ENCODE assay signal across 29 mouse cellular contexts in genomic region chr10:96944229-96944628, GRCm38 (mm10).
A peak's percentile ranks its signal among the peaks of the same experiment; 100 is the strongest.
DNase-seq lines count a peak whose midpoint lies in the region; ATAC-seq lines count a peak whose summit lies in the region.
"Had no signal": no experiment of that assay in that cellular context is flagged by ENCODE, and none has a peak within 500 bp of the region (broad histone marks: within the 10 kb centered on the region; RNA-seq: fewer than 3 reads in every experiment).

No protein-coding gene starts in this region.

- no peak overlapping the region for H3K4me2 ChIP-seq in hindbrain, embryonic 12.5 days (replicated peaks)
- no peak overlapping the region for H3K4me2 ChIP-seq in hindbrain, embryonic 16.5 days (ENCODE audit: low read length)
- H3K4me2 ChIP-seq in midbrain, embryonic 14.5 days (ENCODE audit: low read length): no peak overlapping the region
- no peak overlapping the region for H3K4me2 ChIP-seq in midbrain, embryonic 15.5 days
- no peak overlapping the region for H3K4me2 ChIP-seq in neural tube, embryonic 13.5 days
- no peak overlapping the region for H3K4me2 ChIP-seq in neural tube, embryonic 15.5 days
- H3K4me2 ChIP-seq in heart, embryonic 12.5 days: no peak overlapping the region
- H3K4me2 ChIP-seq: embryonic facial prominence, embryonic 13.5 days; forebrain, embryonic 12.5 days; forebrain, embryonic 15.5 days; heart, embryonic 13.5 days; hindbrain, embryonic 15.5 days had no signal

- H3K27ac ChIP-seq in hindbrain, embryonic 12.5 days: no peak overlapping the region
- H3K27ac ChIP-seq in hindbrain, embryonic 16.5 days (ENCODE audit: low read depth, low read length): no peak overlapping the region
- no peak overlapping the region for H3K27ac ChIP-seq in midbrain, embryonic 14.5 days (replicated peaks; ENCODE audit: low read depth, low read length)
- H3K27ac ChIP-seq in midbrain, embryonic 15.5 days: no peak overlapping the region
- H3K27ac ChIP-seq in neural tube, embryonic 13.5 days (replicated peaks): no peak overlapping the region
- H3K27ac ChIP-seq in neural tube, embryonic 15.5 days (replicated peaks): no peak overlapping the region
- no peak overlapping the region for H3K27ac ChIP-seq in heart, embryonic 12.5 days (ENCODE audit: poor library complexity, severe bottlenecking)
- H3K27ac ChIP-seq: embryonic facial prominence, embryonic 10.5 days; embryonic facial prominence, embryonic 13.5 days; forebrain, embryonic 12.5 days; forebrain, embryonic 15.5 days; heart, embryonic 13.5 days; hindbrain, embryonic 15.5 days had no signal

- no peak overlapping the region for H3K4me3 ChIP-seq in hindbrain, embryonic 12.5 days
- no peak overlapping the region for H3K4me3 ChIP-seq in hindbrain, embryonic 16.5 days (ENCODE audit: low read length)
- no peak overlapping the region for H3K4me3 ChIP-seq in midbrain, embryonic 14.5 days (replicated peaks; ENCODE audit: low read depth, low read length)
- H3K4me3 ChIP-seq in midbrain, embryonic 15.5 days: no peak overlapping the region
- no peak overlapping the region for H3K4me3 ChIP-seq in neural tube, embryonic 13.5 days
- H3K4me3 ChIP-seq in neural tube, embryonic 15.5 days (replicated peaks): no peak overlapping the region
- no peak overlapping the region for H3K4me3 ChIP-seq in heart, embryonic 12.5 days
- H3K4me3 ChIP-seq: embryonic facial prominence, embryonic 10.5 days; embryonic facial prominence, embryonic 13.5 days; erythroblast, embryonic 14.5 days; forebrain, embryonic 12.5 days; forebrain, embryonic 15.5 days; heart, embryonic 13.5 days; hindbrain, embryonic 15.5 days had no signal

- no peak overlapping the region for H3K9ac ChIP-seq in hindbrain, embryonic 12.5 days
- H3K9ac ChIP-seq in hindbrain, embryonic 16.5 days (ENCODE audit: low read depth, low read length): no peak overlapping the region
- H3K9ac ChIP-seq in midbrain, embryonic 14.5 days (replicated peaks; ENCODE audit: low read length): no peak overlapping the region
- H3K9ac ChIP-seq in midbrain, embryonic 15.5 days: no peak overlapping the region
- H3K9ac ChIP-seq in neural tube, embryonic 13.5 days: no peak overlapping the region
- H3K9ac ChIP-seq in neural tube, embryonic 15.5 days (replicated peaks): no peak overlapping the region
- no peak overlapping the region for H3K9ac ChIP-seq in heart, embryonic 12.5 days
- H3K9ac ChIP-seq: embryonic facial prominence, embryonic 13.5 days; forebrain, embryonic 12.5 days; forebrain, embryonic 15.5 days; heart, embryonic 13.5 days; hindbrain, embryonic 15.5 days had no signal

- no peaks in the 10 kb centered on the region for H3K27me3 ChIP-seq in hindbrain, embryonic 12.5 days
- no peaks in the 10 kb centered on the region for H3K27me3 ChIP-seq in hindbrain, embryonic 16.5 days (replicated peaks; ENCODE audit: control insufficient read depth, insufficient read depth, low read length)
- H3K27me3 ChIP-seq in midbrain, embryonic 14.5 days (ENCODE audit: control insufficient read depth, insufficient read depth, low read length): no peaks in the 10 kb centered on the region
- no peaks in the 10 kb centered on the region for H3K27me3 ChIP-seq in midbrain, embryonic 15.5 days (replicated peaks)
- no peaks in the 10 kb centered on the region for H3K27me3 ChIP-seq in neural tube, embryonic 13.5 days
- no peaks in the 10 kb centered on the region for H3K27me3 ChIP-seq in neural tube, embryonic 15.5 days (replicated peaks)
- no peaks in the 10 kb centered on the region for H3K27me3 ChIP-seq in heart, embryonic 12.5 days (replicated peaks)
- H3K27me3 ChIP-seq: CH12.LX; embryonic facial prominence, embryonic 13.5 days; forebrain, embryonic 12.5 days; forebrain, embryonic 15.5 days; heart, embryonic 13.5 days; hindbrain, embryonic 15.5 days; Patski had no signal

- H3K9me3 ChIP-seq in hindbrain, embryonic 12.5 days (replicated peaks): no peaks in the 10 kb centered on the region
- H3K9me3 ChIP-seq in hindbrain, embryonic 16.5 days (ENCODE audit: control insufficient read depth, low read length): no peaks in the 10 kb centered on the region
- no peaks in the 10 kb centered on the region for H3K9me3 ChIP-seq in midbrain, embryonic 14.5 days (ENCODE audit: control insufficient read depth, low read length)
- no peaks in the 10 kb centered on the region for H3K9me3 ChIP-seq in midbrain, embryonic 15.5 days
- no peaks in the 10 kb centered on the region for H3K9me3 ChIP-seq in neural tube, embryonic 13.5 days
- H3K9me3 ChIP-seq in neural tube, embryonic 15.5 days (replicated peaks): no peaks in the 10 kb centered on the region
- H3K9me3 ChIP-seq in heart, embryonic 12.5 days (replicated peaks): no peaks in the 10 kb centered on the region
- H3K9me3 ChIP-seq: embryonic facial prominence, embryonic 10.5 days; embryonic facial prominence, embryonic 13.5 days; forebrain, embryonic 12.5 days; forebrain, embryonic 15.5 days; G1E; hindbrain, embryonic 15.5 days had no signal

- no peaks in the 10 kb centered on the region for H3K36me3 ChIP-seq in hindbrain, embryonic 12.5 days
- H3K36me3 ChIP-seq in hindbrain, embryonic 16.5 days (ENCODE audit: control insufficient read depth, insufficient read depth, low read length): no peaks in the 10 kb centered on the region
- no peaks in the 10 kb centered on the region for H3K36me3 ChIP-seq in midbrain, embryonic 14.5 days (ENCODE audit: control insufficient read depth, insufficient read depth, low read length)
- H3K36me3 ChIP-seq in midbrain, embryonic 15.5 days (replicated peaks): no peaks in the 10 kb centered on the region
- H3K36me3 ChIP-seq in neural tube, embryonic 13.5 days: no peaks in the 10 kb centered on the region
- no peaks in the 10 kb centered on the region for H3K36me3 ChIP-seq in neural tube, embryonic 15.5 days
- no peaks in the 10 kb centered on the region for H3K36me3 ChIP-seq in heart, embryonic 12.5 days
- H3K36me3 ChIP-seq: embryonic facial prominence, embryonic 10.5 days; embryonic facial prominence, embryonic 13.5 days; forebrain, embryonic 12.5 days; forebrain, embryonic 15.5 days; G1E; heart, embryonic 13.5 days; hindbrain, embryonic 15.5 days had no signal

- ATAC-seq in hindbrain, embryonic 12.5 days (ENCODE audit: low FRiP score): peak; percentile 78
- no peak for ATAC-seq in hindbrain, embryonic 16.5 days
- ATAC-seq in midbrain, embryonic 14.5 days (ENCODE audit: low FRiP score, low TSS enrichment): no peak
- ATAC-seq in midbrain, embryonic 15.5 days (replicated peaks): no peak
- ATAC-seq in neural tube, embryonic 13.5 days (ENCODE audit: low read depth): peak; percentile 40; the same call in 1 of the 2 replicates
- no peak for ATAC-seq in neural tube, embryonic 15.5 days (ENCODE audit: low FRiP score)
- no peak for ATAC-seq in heart, embryonic 12.5 days (ENCODE audit: insufficient number of reproducible peaks, low FRiP score)
- ATAC-seq: forebrain, embryonic 15.5 days; inflammation-experienced regulatory T-cells, adult 6 months; Patski had no signal

- WGBS in hindbrain, embryonic 12.5 days: 60% methylated on average over 7 of the region's 7 CpGs
- 45% methylated on average over 7 of the region's 7 CpGs for WGBS in hindbrain, embryonic 16.5 days
- 52% methylated on average over 7 of the region's 7 CpGs for WGBS in midbrain, embryonic 14.5 days
- WGBS in midbrain, embryonic 15.5 days: 50% methylated on average over 7 of the region's 7 CpGs
- WGBS in neural tube, embryonic 13.5 days: 56% methylated on average over 7 of the region's 7 CpGs
- 51% methylated on average over 7 of the region's 7 CpGs for WGBS in neural tube, embryonic 15.5 days
- 87% methylated on average over 7 of the region's 7 CpGs for WGBS in heart, embryonic 12.5 days

- peak; percentile 56 for DNase-seq in midbrain, embryonic 14.5 days
- DNase-seq: adrenal gland, postnatal 14 days; B cell, adult 2 months; cerebellum, adult 11-12 months; cerebellum, adult 8-10 months; cerebellum, postnatal 10 days; cerebellum, postnatal 36 days; embryo, embryonic 11 days; gastrocnemius, postnatal 25 days; heart, adult 18-20 months; heart, postnatal 14 days; heart, postnatal 4 days had no signal

- no peaks in the 10 kb centered on the region for H3K4me1 ChIP-seq in hindbrain, embryonic 12.5 days
- H3K4me1 ChIP-seq in hindbrain, embryonic 16.5 days (ENCODE audit: control insufficient read depth, insufficient read depth, low read depth, low read length): no peaks in the 10 kb centered on the region
- peaks cover 4% of the 10 kb centered on the region; the same call in 1 of the 2 replicates for H3K4me1 ChIP-seq in midbrain, embryonic 14.5 days (ENCODE audit: control insufficient read depth, insufficient read depth, low read length)
- no peaks in the 10 kb centered on the region for H3K4me1 ChIP-seq in midbrain, embryonic 15.5 days
- peaks cover 7% of the 10 kb centered on the region; the same call in 1 of the 2 replicates for H3K4me1 ChIP-seq in neural tube, embryonic 13.5 days (replicated peaks)
- peaks cover 3% of the 10 kb centered on the region; the same call in 1 of the 2 replicates for H3K4me1 ChIP-seq in neural tube, embryonic 15.5 days
- H3K4me1 ChIP-seq in heart, embryonic 12.5 days (replicated peaks): no peaks in the 10 kb centered on the region
- H3K4me1 ChIP-seq: embryonic facial prominence, embryonic 10.5 days; embryonic facial prominence, embryonic 13.5 days; forebrain, embryonic 12.5 days; forebrain, embryonic 15.5 days; heart, embryonic 13.5 days; hindbrain, embryonic 15.5 days had no signal

Comparison
In these comparisons a context has a peak if more than half of its experiments do, and no peak if none do; other contexts are left out.
1. ATAC-seq: peak in hindbrain, embryonic 12.5 days (single experiment) and neural tube, embryonic 13.5 days (single experiment); none in hindbrain, embryonic 16.5 days (single experiment), midbrain, embryonic 14.5 days (single experiment), midbrain, embryonic 15.5 days (single experiment), neural tube, embryonic 15.5 days (single experiment) and heart, embryonic 12.5 days (single experiment).